ENCODE assay signal across 24 mouse cellular contexts in genomic region chr17:29920089-29920488, GRCm38 (mm10). TPM values are rescaled to one million over a fixed set of nuclear protein-coding genes. Genes with fewer than 3 reads are reported as not detected.
DNase-seq lines count a peak whose midpoint lies in the region; ATAC-seq and TF ChIP-seq lines count a peak whose summit lies in the region.
"Had no signal": no experiment of that assay in that cellular context is flagged by ENCODE, and none has a peak within 500 bp of the region (broad histone marks: within the 10 kb centered on the region; RNA-seq: fewer than 3 reads in every experiment).

No protein-coding gene starts in this region.

- H3K27me3 ChIP-seq in heart, embryonic 14.5 days (ENCODE audit: control insufficient read depth, insufficient read depth, low read length) = no peaks in the 10 kb centered on the region
- H3K27me3 ChIP-seq in hindbrain, embryonic 12.5 days = no peaks in the 10 kb centered on the region
- H3K27me3 ChIP-seq in hindbrain, embryonic 11.5 days (ENCODE audit: control insufficient read depth, insufficient read depth, low read length) = no peaks in the 10 kb centered on the region
- no peaks in the 10 kb centered on the region for H3K27me3 ChIP-seq in hindbrain, embryonic 14.5 days (ENCODE audit: control insufficient read depth, insufficient read depth, low read length)
- H3K27me3 ChIP-seq: limb, embryonic 15.5 days had no signal

- 18% methylated on average over 5 of the region's 6 CpGs for WGBS in heart, embryonic 14.5 days
- 27% methylated on average over 6 of the region's 6 CpGs for WGBS in hindbrain, embryonic 12.5 days
- 24% methylated on average over 4 of the region's 6 CpGs for WGBS in hindbrain, embryonic 11.5 days
- 14% methylated on average over 6 of the region's 6 CpGs for WGBS in hindbrain, embryonic 14.5 days

- H3K4me1 ChIP-seq in heart, embryonic 14.5 days (ENCODE audit: control insufficient read depth in 2 of 2, insufficient read depth in 2 of 2, low read length in 2 of 2) = peaks cover 19 to 25% of the 10 kb centered on the region in 2 experiments
- peaks cover 32% of the 10 kb centered on the region for H3K4me1 ChIP-seq in hindbrain, embryonic 12.5 days
- H3K4me1 ChIP-seq in hindbrain, embryonic 11.5 days (replicated peaks; ENCODE audit: control insufficient read depth, insufficient read depth, low read length) = peaks cover 2% of the 10 kb centered on the region; the same call in 1 of the 2 replicates
- H3K4me1 ChIP-seq in hindbrain, embryonic 14.5 days (replicated peaks; ENCODE audit: control insufficient read depth, insufficient read depth, low read length) = peaks cover 22% of the 10 kb centered on the region; the same call in 1 of the 2 replicates

- no peak overlapping the region for H3K9ac ChIP-seq in heart, embryonic 14.5 days (ENCODE audit: low read length)
- no peak overlapping the region for H3K9ac ChIP-seq in hindbrain, embryonic 12.5 days
- no peak overlapping the region for H3K9ac ChIP-seq in hindbrain, embryonic 11.5 days (ENCODE audit: low read depth, low read length)
- no peak overlapping the region for H3K9ac ChIP-seq in hindbrain, embryonic 14.5 days
- H3K9ac ChIP-seq: embryonic facial prominence, embryonic 13.5 days; forebrain, embryonic 12.5 days; limb, embryonic 15.5 days; liver, embryonic 14.5 days had no signal

- no peak for TF ChIP-seq POLR2A in brain, embryonic 14.5 days (IDR thresholded peaks at IDR 0.05; ENCODE audit: borderline replicate concordance, extremely low read depth, insufficient read depth, insufficient read length, poor library complexity, severe bottlenecking)

- no peaks in the 10 kb centered on the region for H3K9me3 ChIP-seq in heart, embryonic 14.5 days (ENCODE audit: control insufficient read depth, low read length)
- H3K9me3 ChIP-seq in hindbrain, embryonic 12.5 days (replicated peaks) = no peaks in the 10 kb centered on the region
- no peaks in the 10 kb centered on the region for H3K9me3 ChIP-seq in hindbrain, embryonic 11.5 days (ENCODE audit: control insufficient read depth, low read length)
- H3K9me3 ChIP-seq in hindbrain, embryonic 14.5 days (ENCODE audit: control insufficient read depth, low read length) = no peaks in the 10 kb centered on the region
- H3K9me3 ChIP-seq: embryonic facial prominence, embryonic 13.5 days; forebrain, embryonic 12.5 days; limb, embryonic 15.5 days had no signal

- H3K4me2 ChIP-seq in heart, embryonic 14.5 days (ENCODE audit: low read length) = peak overlapping the region; percentile 22; the same call in 1 of the 2 replicates
- no peak overlapping the region for H3K4me2 ChIP-seq in hindbrain, embryonic 12.5 days (replicated peaks)
- no peak overlapping the region for H3K4me2 ChIP-seq in hindbrain, embryonic 11.5 days (replicated peaks; ENCODE audit: low read depth, low read length)
- H3K4me2 ChIP-seq in hindbrain, embryonic 14.5 days (replicated peaks) = no peak overlapping the region
- H3K4me2 ChIP-seq: forebrain, embryonic 12.5 days; limb, embryonic 15.5 days had no signal

- TF ChIP-seq CTCF in brain, embryonic 14.5 days (IDR thresholded peaks at IDR 0.05; ENCODE audit: borderline replicate concordance, extremely low read depth, insufficient read depth, insufficient read length) = no peak

- no peak for DNase-seq in heart, adult 11 months
- no peak for DNase-seq in hindbrain, embryonic 11.5 days (ENCODE audit: low spot score)
- DNase-seq in brain, embryonic 14.5 days (ENCODE audit: low read depth) = peak; percentile 47
- no peak for DNase-seq in hindbrain, embryonic 14.5 days (ENCODE audit: low spot score)
- no peak for DNase-seq in right cerebral cortex, postnatal 14 days
- DNase-seq: adrenal gland, postnatal 10 days; cerebellum, adult 2 months; cerebellum, postnatal 25 days; gastrocnemius, postnatal 10 days; kidney, adult 2 months; layer of hippocampus, adult 9-11 months; left cerebral cortex, postnatal 4 days; lung, postnatal 4 days had no signal

- H3K27ac ChIP-seq in heart, embryonic 14.5 days (replicated peaks in 1 of 2; ENCODE audit: control insufficient read depth in 1 of 2, insufficient read depth in 1 of 2, low read depth in 2 of 2, low read length in 2 of 2) = peak overlapping the region; percentile 60 to 62; a peak in 3 of 4 replicates
- H3K27ac ChIP-seq in hindbrain, embryonic 12.5 days = peak overlapping the region; percentile 67
- no peak overlapping the region for H3K27ac ChIP-seq in hindbrain, embryonic 11.5 days (ENCODE audit: low read depth, low read length)
- peak overlapping the region; percentile 72 for H3K27ac ChIP-seq in hindbrain, embryonic 14.5 days
- H3K27ac ChIP-seq: embryonic facial prominence, embryonic 13.5 days; kidney, postnatal 0 days; limb, embryonic 15.5 days; liver, embryonic 14.5 days had no signal

- H3K36me3 ChIP-seq in heart, embryonic 14.5 days (ENCODE audit: control insufficient read depth, insufficient read depth, low read length) = no peaks in the 10 kb centered on the region
- H3K36me3 ChIP-seq in hindbrain, embryonic 12.5 days = no peaks in the 10 kb centered on the region
- no peaks in the 10 kb centered on the region for H3K36me3 ChIP-seq in hindbrain, embryonic 11.5 days (ENCODE audit: control insufficient read depth, insufficient read depth, low read length)
- H3K36me3 ChIP-seq in hindbrain, embryonic 14.5 days (replicated peaks; ENCODE audit: control insufficient read depth, insufficient read depth) = no peaks in the 10 kb centered on the region
- H3K36me3 ChIP-seq: embryonic facial prominence, embryonic 13.5 days; forebrain, embryonic 12.5 days; limb, embryonic 15.5 days had no signal

- no peak overlapping the region for H3K4me3 ChIP-seq in heart, embryonic 14.5 days (ENCODE audit: control insufficient read depth in 1 of 2, insufficient read depth in 1 of 2, low read depth in 1 of 2, low read length in 2 of 2)
- H3K4me3 ChIP-seq in hindbrain, embryonic 12.5 days = no peak overlapping the region
- H3K4me3 ChIP-seq in hindbrain, embryonic 11.5 days (ENCODE audit: low read depth, low read length) = no peak overlapping the region
- H3K4me3 ChIP-seq in hindbrain, embryonic 14.5 days (replicated peaks; ENCODE audit: low read length) = no peak overlapping the region
- H3K4me3 ChIP-seq: embryonic facial prominence, embryonic 13.5 days; erythroblast, embryonic 14.5 days; forebrain, embryonic 12.5 days; limb, embryonic 15.5 days; myocyte had no signal

- no peak for ATAC-seq in heart, embryonic 14.5 days (ENCODE audit: insufficient number of reproducible peaks, insufficient read depth, low FRiP score, low read depth)
- no peak for ATAC-seq in hindbrain, embryonic 12.5 days (ENCODE audit: low FRiP score)
- no peak for ATAC-seq in hindbrain, embryonic 11.5 days (ENCODE audit: low FRiP score)
- no peak for ATAC-seq in hindbrain, embryonic 14.5 days (ENCODE audit: low FRiP score)
- ATAC-seq: activated CD4-positive, CD25-positive, alpha-beta regulatory T cell, adult 4 months; midbrain, embryonic 16.5 days had no signal

RNA-seq across cellular contexts. Expression of gene Mdga1, which starts 49.8 kb away (rescaled TPM):
- 6.3 and 6.6 TPM in 2 replicates for polyA plus RNA-seq in heart, embryonic 14.5 days (2014; fragmentation: Nextera tagmentation; extraction: Ambion mirVana)
- polyA plus RNA-seq in hindbrain, embryonic 12.5 days (2016; fragmentation: Nextera tagmentation; extraction: Ambion mirVana) = 11.8 and 13.3 TPM in 2 replicates
- polyA plus RNA-seq in hindbrain, embryonic 11.5 days (2014; fragmentation: Nextera tagmentation; extraction: Ambion mirVana) = 4.6 and 4.8 TPM in 2 replicates
- 38.1 and 58.9 TPM in 2 replicates for polyA plus RNA-seq in brain, embryonic 14.5 days (2012; rRNA removed)
- 17.0 and 17.6 TPM in 2 replicates for polyA plus RNA-seq in hindbrain, embryonic 14.5 days (2014; fragmentation: Nextera tagmentation; extraction: Ambion mirVana)
- polyA plus RNA-seq: activated CD4-positive, CD25-positive, alpha-beta regulatory T cell, adult 4 months had no signal
